Mouse (Mus musculus): ENCODE measurements around the gene Bod1l. TPM values are rescaled to one million over a fixed set of nuclear protein-coding genes. Genes with fewer than 3 reads are reported as not detected.

Bod1l gene
- 62.2 TPM for polyA plus RNA-seq (2017; shearing (Covaris generic))

GRCm38 (mm10) chr5:41844147-41844529 is at the start of gene Bod1l:
Bod1l (minus strand) TSS chr5:41844315.

GRCm38 (mm10) chr5:41763731-41764721 is 80.1 kb downstream of the Bod1l start, which contains the start of gene Nkx3-2:
Nkx3-2 (minus strand) TSS chr5:41764501.

Other genes starting within 250 kb of the Bod1l start
- 32.2 TPM for gene Rab28, start 136.2 kb downstream of the Bod1l start, polyA plus RNA-seq (2017; shearing (Covaris generic))
- not detected for gene Nkx3-2, start 79.8 kb downstream of the Bod1l start, polyA plus RNA-seq (2017; shearing (Covaris generic))
- gene Gm16223, start 223.6 kb upstream of the Bod1l start, polyA plus RNA-seq (2017; shearing (Covaris generic)): 0.07 TPM